Mouse (Mus musculus) erythroblast, embryonic 14.5 days (primary cell): ENCODE results near the gene Cacna1g.
"Not testable (repeated sequence)": the region's sequence is repeated elsewhere in the genome, so short reads cannot be mapped to it uniquely, and the experiment has no call there.

Source experiments
- GATA1 ChIP-seq: IDR thresholded peaks from 2 replicates; pipeline ENCODE4 v1.6.1; 2012; ENCODE audit warnings: low read length, inconsistent platforms, mixed read lengths
- TAL1 ChIP-seq: IDR thresholded peaks from 3 replicates; pipeline ENCODE4 v1.6.1; 2012; ENCODE audit warnings: low read length, inconsistent platforms, mixed read lengths

DNA sequence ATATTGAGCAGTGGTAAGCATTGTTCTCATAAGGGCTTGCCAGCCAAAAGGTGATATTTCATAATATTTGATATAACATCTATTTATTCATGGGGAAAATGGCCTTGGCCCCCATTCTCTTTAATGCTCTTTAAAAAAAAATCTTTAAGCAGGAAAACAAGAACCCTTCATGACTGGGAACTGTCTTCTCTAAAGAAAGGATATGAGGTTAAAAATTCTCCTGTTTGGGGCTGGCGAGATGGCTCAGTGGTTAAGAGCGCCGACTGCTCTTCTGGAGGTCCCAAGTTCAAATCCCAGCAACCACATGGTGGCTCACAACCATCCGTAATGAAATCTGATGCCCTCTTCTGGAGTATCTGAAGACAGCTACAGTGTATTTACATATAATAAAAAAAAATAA, 72.0 kb downstream of the Cacna1g start:
- not testable (repeated sequence) for TF ChIP-seq TAL1, GATA1
